Mouse (Mus musculus) heart, embryonic 12.5 days (tissue): Measurements from ENCODE around the gene Lime1. TPM values are rescaled to one million over a fixed set of nuclear protein-coding genes. Genes with fewer than 3 reads are reported as not detected.

Experiments used
- ATAC-seq: fragments of 200-750 bp; cut with Nextera tagmentation; 2 replicates; pipeline ENCODE4 v1.8.0; 2017; ENCODE audit warnings: moderate TSS enrichment, moderate library complexity; ENCODE audit not compliant: insufficient number of reproducible peaks, low FRiP score
- H3K27ac ChIP-seq: fragments of 300-500 bp; sonication (generic); 2 replicates; pipeline ENCODE4 v1.5.1; 2016; ENCODE audit warnings: mild to moderate bottlenecking, moderate library complexity; ENCODE audit not compliant: poor library complexity, severe bottlenecking
- H3K27me3 ChIP-seq: fragments of 300-500 bp; sonication (generic); replicated peaks from 2 replicates; pipeline ENCODE4 v1.6.1; 2016; ENCODE audit warnings: mild to moderate bottlenecking, moderate library complexity
- H3K36me3 ChIP-seq: fragments of 300-500 bp; sonication (generic); 2 replicates; pipeline ENCODE4 v1.6.1; 2016; ENCODE audit warnings: mild to moderate bottlenecking, moderate library complexity
- H3K4me1 ChIP-seq: fragments of 300-500 bp; sonication (generic); replicated peaks from 2 replicates; pipeline ENCODE4 v1.6.1; 2016; ENCODE audit warnings: mild to moderate bottlenecking
- H3K4me2 ChIP-seq: fragments of 300-500 bp; sonication (generic); 2 replicates; pipeline ENCODE4 v1.6.1; 2016; ENCODE audit warnings: mild to moderate bottlenecking, moderate library complexity
- H3K4me3 ChIP-seq: fragments of 300-500 bp; sonication (generic); 2 replicates; pipeline ENCODE4 v1.5.1; 2016; ENCODE audit warnings: mild to moderate bottlenecking
- H3K9ac ChIP-seq: fragments of 300-500 bp; sonication (generic); 2 replicates; pipeline ENCODE4 v1.6.1; 2016; ENCODE audit warnings: mild to moderate bottlenecking, moderate library complexity
- H3K9me3 ChIP-seq: fragments of 300-500 bp; sonication (generic); replicated peaks from 2 replicates; pipeline ENCODE4 v1.6.1; 2016; ENCODE audit warnings: mild to moderate bottlenecking, moderate library complexity
- WGBS: fragments of 180-500 bp; shearing (Covaris S2); methylation state at CpG from one replicate; pipeline ENCODE4 v1.1.7; 2016; 5-methylcytosine and 5-hydroxymethylcytosine counted together
- polyA plus RNA-seq: library from polyadenylated mRNA; unstranded; fragments of >200 nt; fragmentation: Nextera tagmentation; extraction: Ambion mirVana; gene quantifications from 2 replicates; pipeline ENCODE4 v1.2.1, GENCODE M21; 2016

Gene Lime1
- polyA plus RNA-seq, 1 experiment from 2014 or later, result 16.2 TPM

DNA sequence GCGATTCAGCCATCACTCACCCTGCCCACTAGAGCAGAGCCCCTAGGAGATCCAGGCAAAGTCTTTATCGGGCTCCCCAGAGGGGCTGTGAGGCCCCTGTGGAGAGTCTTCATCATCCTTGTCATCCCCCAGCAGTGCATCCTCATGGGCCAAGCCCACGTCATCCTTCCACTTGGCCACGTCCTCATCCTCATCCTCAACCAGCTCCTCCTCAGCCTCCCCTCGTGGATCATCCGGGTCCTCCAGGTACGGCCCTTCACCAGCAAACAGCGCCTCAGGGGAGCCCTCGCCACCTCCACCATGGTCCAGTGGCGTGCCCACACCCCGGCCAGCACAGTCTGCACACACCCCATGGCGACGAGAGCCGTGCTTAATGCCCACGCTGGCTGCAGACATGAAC lies 11.1 kb downstream of the Lime1 start:
- Histone ChIP-seq H3K27me3 (no peaks in the 10 kb centered on the region), H3K4me3 (no peak overlapping the region), H3K9me3 (no peaks in the 10 kb centered on the region), H3K27ac (no peak overlapping the region), H3K4me2 (no peak overlapping the region), H3K9ac (no peak overlapping the region), H3K4me1 (no peaks in the 10 kb centered on the region), H3K36me3 (peaks cover 64% of the 10 kb centered on the region)
- 86% methylated on average over 15 of the region's 15 CpGs for WGBS
- ATAC-seq, result no peak

DNA sequence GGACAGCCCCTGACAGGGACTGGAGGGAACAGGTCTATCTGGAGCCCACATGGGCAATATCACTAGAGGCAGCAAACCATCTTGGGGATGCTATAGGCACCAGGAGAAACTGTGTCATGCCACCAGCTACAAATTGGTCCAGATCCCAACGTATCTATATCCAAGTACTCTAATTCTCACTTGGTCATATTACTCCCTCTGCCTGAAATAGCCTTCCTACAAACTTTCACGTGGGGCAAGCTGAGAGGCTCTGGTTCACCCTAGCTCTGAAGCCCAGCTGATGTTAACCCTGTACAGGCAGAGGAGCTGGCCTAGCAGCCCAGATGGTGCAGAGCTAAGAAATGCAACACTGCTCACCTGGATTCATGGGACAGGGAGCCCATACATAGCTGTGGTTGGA lies 11.7 kb downstream of the Lime1 start:
- 60% methylated on average over 2 of the region's 2 CpGs for WGBS
- Histone ChIP-seq H3K9ac (no peak overlapping the region), H3K4me1 (no peaks in the 10 kb centered on the region), H3K4me2 (no peak overlapping the region), H3K4me3 (no peak overlapping the region), H3K9me3 (no peaks in the 10 kb centered on the region), H3K36me3 (peaks cover 59% of the 10 kb centered on the region), H3K27ac (no peak overlapping the region), H3K27me3 (no peaks in the 10 kb centered on the region)
- ATAC-seq, result no peak

DNA sequence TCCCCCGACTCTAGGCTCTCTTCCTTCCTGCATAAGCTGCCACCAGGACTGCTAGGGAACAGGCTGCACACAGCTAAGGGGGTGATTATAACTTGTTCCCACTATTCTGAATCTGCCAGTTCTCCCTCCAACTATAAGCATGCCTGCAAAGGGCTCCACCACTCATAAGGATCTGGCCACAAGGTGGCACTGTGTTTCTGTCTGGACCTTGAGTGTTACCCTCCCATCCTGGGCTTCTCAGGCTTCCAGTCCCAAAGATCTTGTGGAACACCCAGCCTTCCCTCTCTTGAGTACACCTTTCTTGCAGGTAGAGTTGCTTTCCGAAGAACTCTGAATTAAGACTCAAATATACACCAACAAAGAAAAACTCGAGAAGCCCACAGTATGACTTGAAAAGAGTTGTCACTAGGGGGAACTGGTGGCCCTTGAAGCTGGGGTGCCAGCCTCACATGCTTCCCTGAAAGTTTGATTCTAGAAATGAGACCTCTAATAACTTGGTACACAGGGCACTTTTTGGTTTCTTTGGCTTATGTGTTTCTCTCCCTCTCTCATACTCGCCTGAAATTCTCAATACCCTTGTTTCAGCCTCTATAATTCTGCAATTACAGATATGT lies 12.8 kb downstream of the Lime1 start:
- WGBS, result 28% methylated on average over 4 of the region's 4 CpGs
- peaks cover 48% of the 10 kb centered on the region for H3K36me3 ChIP-seq
- peak; percentile 58; the same call in 1 of the 2 replicates for ATAC-seq

DNA sequence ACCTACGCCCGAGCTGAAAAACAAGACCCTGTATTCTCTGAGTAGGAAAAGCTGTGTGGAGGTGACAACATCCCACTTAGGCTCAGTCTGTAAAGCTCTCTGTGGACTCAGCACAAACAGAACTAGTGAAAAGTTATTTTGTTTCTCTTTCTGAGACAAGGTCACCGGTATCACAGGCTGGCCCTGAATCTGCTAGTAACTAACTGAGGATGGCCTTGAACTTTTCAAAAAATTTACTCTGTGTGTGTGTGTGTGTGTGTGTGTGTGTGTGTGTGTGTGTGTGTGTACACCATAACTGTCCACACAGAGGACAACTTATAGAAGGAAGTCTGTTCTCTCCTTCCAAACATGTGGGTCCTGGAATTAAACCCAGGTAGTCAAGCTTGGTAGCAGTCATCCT lies 14.2 kb downstream of the Lime1 start:
- no peaks in the 10 kb centered on the region for H3K27me3 ChIP-seq
- no peak overlapping the region for H3K27ac ChIP-seq
- H3K9me3 ChIP-seq, result no peaks in the 10 kb centered on the region
- no peak overlapping the region for H3K9ac ChIP-seq
- ATAC-seq, result no peak
- H3K4me2 ChIP-seq, result no peak overlapping the region
- H3K36me3 ChIP-seq, result peaks cover 47% of the 10 kb centered on the region
- peaks cover 13% of the 10 kb centered on the region for H3K4me1 ChIP-seq
- 93% methylated on average over 3 of the region's 3 CpGs for WGBS
- H3K4me3 ChIP-seq, result no peak overlapping the region

More for the DNA sequence above, 12.8 kb downstream of the Lime1 start:
- H3K9me3 ChIP-seq, result no peaks in the 10 kb centered on the region
- no peaks in the 10 kb centered on the region for H3K27me3 ChIP-seq
- H3K4me1 ChIP-seq, result peaks cover 7% of the 10 kb centered on the region
- H3K27ac ChIP-seq, result no peak overlapping the region
- no peak overlapping the region for H3K4me3 ChIP-seq
- H3K9ac ChIP-seq, result no peak overlapping the region
- no peak overlapping the region for H3K4me2 ChIP-seq

DNA sequence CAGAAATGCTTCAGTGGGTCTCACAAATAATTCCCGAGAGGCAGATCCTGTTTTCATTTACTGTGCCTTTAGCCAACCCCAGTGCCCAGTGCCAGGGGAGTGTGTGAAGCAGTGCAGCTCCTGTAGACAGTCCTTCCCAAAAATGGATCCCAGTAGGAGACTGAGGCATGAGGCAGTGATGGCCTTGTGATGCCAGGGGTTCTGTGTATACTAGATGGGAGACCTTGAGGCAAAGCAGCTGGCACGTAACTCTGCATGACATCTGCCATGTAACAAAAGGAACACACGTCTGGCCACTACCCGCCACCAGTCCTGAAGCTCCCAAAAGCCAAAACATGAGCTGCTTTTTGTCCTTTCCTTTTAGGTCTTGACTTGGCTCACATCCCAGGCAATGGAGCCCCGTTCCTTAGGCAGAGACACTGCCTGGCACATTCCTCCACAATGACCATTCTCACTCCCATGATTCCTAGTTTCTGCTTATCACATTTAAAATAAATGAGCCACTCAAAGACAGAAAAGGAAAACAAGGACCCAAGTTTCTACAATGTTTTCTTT lies 17.4 kb downstream of the Lime1 start:
- Histone ChIP-seq H3K4me1 (peaks cover 15% of the 10 kb centered on the region), H3K36me3 (peaks cover 22% of the 10 kb centered on the region), H3K9ac (no peak overlapping the region), H3K4me3 (no peak overlapping the region), H3K4me2 (0 out of 2 replicates have a peak overlapping the region, but pooled peaks have one; percentile 6), H3K27me3 (no peaks in the 10 kb centered on the region), H3K9me3 (no peaks in the 10 kb centered on the region), H3K27ac (peak overlapping the region; percentile 75)
- peak; percentile 50; the same call in 1 of the 2 replicates for ATAC-seq
- 34% methylated on average over 5 of the region's 5 CpGs for WGBS

DNA sequence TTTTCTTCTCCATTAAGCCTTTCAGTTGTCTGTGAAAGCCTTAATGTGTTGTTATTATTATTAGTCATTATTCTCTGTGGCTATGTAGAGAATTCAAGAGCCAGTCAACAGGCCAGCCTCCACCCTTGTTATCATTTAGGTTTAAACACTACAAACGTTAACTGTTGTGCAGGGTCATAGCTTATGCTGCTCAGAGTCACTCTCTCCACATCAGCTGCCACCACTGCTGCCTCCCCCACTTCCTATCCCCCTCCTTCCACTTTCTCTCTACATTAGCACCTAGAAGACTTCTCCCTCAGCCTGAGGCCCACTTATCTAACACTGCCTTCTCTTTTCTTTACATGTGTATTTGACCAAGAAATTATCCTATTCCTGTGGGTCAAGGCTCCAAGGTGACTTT lies 21.6 kb downstream of the Lime1 start:
- 7% methylated on average over 1 of the region's 1 CpGs for WGBS
- no peak overlapping the region for H3K9ac ChIP-seq
- H3K4me3 ChIP-seq, result no peak overlapping the region
- no peaks in the 10 kb centered on the region for H3K27me3 ChIP-seq
- H3K4me2 ChIP-seq, result no peak overlapping the region
- H3K4me1 ChIP-seq, result peaks cover 15% of the 10 kb centered on the region
- H3K9me3 ChIP-seq, result no peaks in the 10 kb centered on the region
- no peak overlapping the region for H3K27ac ChIP-seq
- ATAC-seq, result no peak
- H3K36me3 ChIP-seq, result peaks cover 16% of the 10 kb centered on the region; the same call in 1 of the 2 replicates

DNA sequence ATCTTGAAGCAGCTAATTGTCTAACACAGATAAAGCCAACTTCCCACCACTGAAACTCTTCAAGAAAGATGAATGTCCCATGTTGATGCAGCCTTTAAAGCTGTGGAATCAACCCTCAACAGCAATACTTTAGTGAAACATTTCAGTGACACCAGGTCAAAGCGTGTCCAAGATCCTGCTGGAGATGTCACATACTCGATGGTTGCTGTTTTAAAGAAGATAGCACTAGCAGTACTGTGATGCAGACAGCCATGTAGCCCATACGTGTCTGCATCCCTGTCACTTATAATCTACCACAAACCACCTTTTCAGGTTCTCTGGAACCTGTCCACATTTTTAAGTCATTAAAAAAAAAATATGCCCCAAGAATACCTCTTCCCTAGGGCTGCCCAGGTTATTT lies 23.8 kb downstream of the Lime1 start:
- H3K9me3 ChIP-seq, result no peaks in the 10 kb centered on the region
- no peak overlapping the region for H3K4me2 ChIP-seq
- no peak overlapping the region for H3K27ac ChIP-seq
- WGBS, result 77% methylated on average over 3 of the region's 3 CpGs
- no peak overlapping the region for H3K4me3 ChIP-seq
- no peak for ATAC-seq
- no peak overlapping the region for H3K9ac ChIP-seq
- H3K36me3 ChIP-seq, result peaks cover 26% of the 10 kb centered on the region; the same call in 1 of the 2 replicates
- H3K27me3 ChIP-seq, result no peaks in the 10 kb centered on the region
- H3K4me1 ChIP-seq, result 0 out of 2 replicates have a peak, but pooled peaks cover 4% of the 10 kb centered on the region

DNA sequence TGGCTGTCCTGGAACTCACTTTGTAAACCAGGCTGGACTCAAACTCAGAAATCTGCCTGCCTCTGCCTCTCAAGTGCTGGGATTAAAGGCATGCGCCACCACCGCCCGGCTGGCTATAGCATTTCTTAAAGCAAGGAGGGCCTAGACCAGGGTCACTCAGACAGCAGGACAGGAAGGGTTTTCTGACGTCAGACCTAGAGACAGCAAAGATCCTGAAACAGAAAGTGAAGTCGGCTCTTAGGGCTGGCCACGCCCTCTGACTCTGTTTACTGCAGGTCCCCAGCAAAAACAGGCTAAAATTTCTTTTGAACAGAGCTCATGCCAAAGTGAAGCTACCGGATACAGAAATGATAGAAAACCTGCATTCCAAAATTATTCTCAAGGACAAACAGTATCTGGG lies 29.8 kb downstream of the Lime1 start:
- no peak for ATAC-seq
- no peak overlapping the region for H3K27ac ChIP-seq
- H3K27me3 ChIP-seq, result no peaks in the 10 kb centered on the region
- H3K4me1 ChIP-seq, result peaks cover 9% of the 10 kb centered on the region
- H3K4me2 ChIP-seq, result no peak overlapping the region
- whole genome bisulfite sequencing, result 78% methylated on average over 7 of the region's 7 CpGs
- no peaks in the 10 kb centered on the region for H3K9me3 ChIP-seq
- peaks cover 21% of the 10 kb centered on the region; the same call in 1 of the 2 replicates for H3K36me3 ChIP-seq
- H3K9ac ChIP-seq, result no peak overlapping the region
- no peak overlapping the region for H3K4me3 ChIP-seq

DNA sequence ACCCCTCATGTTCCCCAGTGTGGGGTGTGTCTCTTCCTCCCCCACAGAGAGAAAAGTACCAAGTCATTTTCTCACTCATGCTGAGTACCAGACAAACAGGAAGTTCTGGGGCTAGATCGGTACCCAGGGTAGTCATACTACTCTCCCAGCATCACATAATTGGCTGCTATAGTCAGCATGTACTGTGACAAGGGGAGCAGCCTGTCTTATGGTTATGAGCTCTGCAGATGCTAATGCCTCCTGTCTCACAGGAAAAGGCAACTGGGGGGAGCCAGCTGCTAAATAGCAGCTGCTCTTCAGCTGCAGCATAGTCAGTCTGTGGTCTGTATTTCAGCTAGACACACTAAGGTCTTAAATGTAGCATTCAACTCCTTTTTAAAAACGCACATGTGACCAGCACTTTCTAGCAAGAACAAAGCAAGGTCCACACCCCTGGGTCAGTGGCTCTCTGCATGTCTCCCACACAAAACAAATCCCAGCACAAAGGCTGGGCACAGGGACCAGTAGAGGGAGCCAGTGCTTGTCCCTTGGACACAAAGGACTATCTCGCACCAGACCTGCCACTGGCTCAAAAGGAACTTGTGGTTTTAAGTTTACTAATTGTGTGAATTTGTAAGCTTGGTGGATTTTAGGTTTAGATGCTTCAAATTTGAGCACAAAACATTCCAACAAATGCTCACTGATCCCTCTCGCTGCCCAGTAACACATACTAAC lies 31.0 kb downstream of the Lime1 start:
- no peak overlapping the region for H3K9ac ChIP-seq
- H3K27me3 ChIP-seq, result no peaks in the 10 kb centered on the region
- ATAC-seq, result peak; percentile 59; the same call in 1 of the 2 replicates
- H3K4me3 ChIP-seq, result no peak overlapping the region
- H3K9me3 ChIP-seq, result no peaks in the 10 kb centered on the region
- no peak overlapping the region for H3K27ac ChIP-seq
- WGBS, result 44% methylated on average over 4 of the region's 4 CpGs
- H3K36me3 ChIP-seq, result peaks cover 16% of the 10 kb centered on the region; the same call in 1 of the 2 replicates
- no peak overlapping the region for H3K4me2 ChIP-seq
- H3K4me1 ChIP-seq, result peaks cover 14% of the 10 kb centered on the region

DNA sequence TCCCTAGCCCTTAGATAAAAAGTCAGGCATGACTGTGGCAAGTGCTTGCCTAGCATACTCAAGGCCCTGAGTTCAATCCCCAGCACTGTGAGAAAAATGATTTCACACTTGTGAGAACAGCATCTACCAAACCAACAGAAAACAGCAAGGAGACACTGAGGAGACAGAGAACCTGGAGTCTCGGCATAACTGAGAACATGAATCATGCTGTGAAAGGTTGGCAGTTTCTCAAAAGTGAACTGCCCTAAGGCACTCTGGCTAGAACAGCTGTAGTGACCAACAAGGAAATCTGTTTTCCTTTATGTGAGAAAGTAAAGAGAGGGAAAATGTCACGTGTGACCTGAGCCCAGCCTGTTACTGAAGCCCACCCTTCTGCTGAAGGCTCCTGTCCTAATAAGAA lies 33.3 kb downstream of the Lime1 start:
- no peaks in the 10 kb centered on the region for H3K36me3 ChIP-seq
- no peak overlapping the region for H3K4me2 ChIP-seq
- H3K9ac ChIP-seq, result no peak overlapping the region
- no peaks in the 10 kb centered on the region for H3K27me3 ChIP-seq
- 49% methylated on average over 2 of the region's 2 CpGs for WGBS
- no peak overlapping the region for H3K4me3 ChIP-seq
- H3K9me3 ChIP-seq, result no peaks in the 10 kb centered on the region
- peaks cover 16% of the 10 kb centered on the region for H3K4me1 ChIP-seq
- ATAC-seq, result no peak
- no peak overlapping the region for H3K27ac ChIP-seq

DNA sequence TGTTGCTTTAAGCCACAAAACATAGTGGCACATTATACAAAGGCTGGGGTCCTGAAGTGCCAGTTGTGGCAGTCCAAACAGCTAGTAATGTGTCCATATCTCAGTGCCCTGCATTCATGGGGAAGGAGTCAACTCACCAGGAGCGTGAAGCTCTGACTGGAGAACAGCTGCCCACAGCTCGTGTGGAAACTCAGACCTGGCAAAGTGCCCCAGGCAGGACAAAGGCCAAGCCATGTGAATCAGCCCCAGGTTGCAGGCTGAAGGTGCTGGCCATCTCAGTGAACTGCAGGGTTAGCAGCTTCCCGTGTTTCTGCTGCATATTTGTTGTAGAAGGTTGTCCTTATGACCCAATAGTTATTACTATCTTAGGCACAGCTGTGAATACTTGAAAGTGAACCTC lies 36.1 kb downstream of the Lime1 start:
- WGBS, result 37% methylated on average over 3 of the region's 3 CpGs
- Histone ChIP-seq H3K4me2 (no peak overlapping the region), H3K9ac (no peak overlapping the region), H3K4me3 (no peak overlapping the region), H3K27me3 (no peaks in the 10 kb centered on the region), H3K4me1 (peaks cover 40% of the 10 kb centered on the region), H3K36me3 (no peaks in the 10 kb centered on the region), H3K9me3 (no peaks in the 10 kb centered on the region), H3K27ac (no peak overlapping the region)
- ATAC-seq, result no peak
